Mouse (Mus musculus) kidney, postnatal 36 days (tissue): ENCODE measurements at regions not wholly inside any gene's neighbourhood (a gene's known extent, or its start where the extent isn't known, plus 50 kb on each side); places are given as distances from the start of the nearest gene placed in this dataset.

Source experiments
- DNase-seq, 2 experiments: peaks; one replicate each; pipeline ENCODE4 v3.0.0; 2021 to 2022; ENCODE audit warnings: mixed read lengths in 2 of 2

- DNase-seq = no peak
Observed at GRCm38 (mm10) chr10:97778531-97778930, 52.0 kb upstream of the C030005K15Rik start.

GRCm38 (mm10) chr10:97779335-97779734 lies 52.8 kb upstream of the C030005K15Rik start:
- DNase-seq = no peak

- DNase-seq = no peak
Observed at GRCm38 (mm10) chr10:97793804-97794203, 67.2 kb upstream of the C030005K15Rik start.

GRCm38 (mm10) chr10:97801448-97802265 lies 75.1 kb upstream of the C030005K15Rik start:
- DNase-seq = no peak

- no peak for DNase-seq
Observed at GRCm38 (mm10) chr10:97807947-97808346, 81.4 kb upstream of the C030005K15Rik start.

- peak in 1 of 2 experiments; percentile 1 for DNase-seq
Observed at GRCm38 (mm10) chr10:97842574-97842973, 116.0 kb upstream of the C030005K15Rik start.

- no peak for DNase-seq
Observed at GRCm38 (mm10) chr10:97851487-97851886, 124.9 kb upstream of the C030005K15Rik start.

- no peak for DNase-seq
Observed at GRCm38 (mm10) chr10:97877088-97877487, 150.5 kb upstream of the C030005K15Rik start.

GRCm38 (mm10) chr10:97886049-97886448 lies 159.5 kb upstream of the C030005K15Rik start:
- no peak for DNase-seq

GRCm38 (mm10) chr10:97905793-97906192 lies 179.2 kb upstream of the C030005K15Rik start:
- DNase-seq = no peak

- peak; percentile 1 to 23 for DNase-seq
Observed at GRCm38 (mm10) chr10:97925568-97925967, 199.0 kb upstream of the C030005K15Rik start.

GRCm38 (mm10) chr10:97940345-97940744 lies 213.8 kb upstream of the C030005K15Rik start:
- no peak for DNase-seq

GRCm38 (mm10) chr10:97965881-97966280 lies 239.3 kb upstream of the C030005K15Rik start:
- no peak for DNase-seq

GRCm38 (mm10) chr10:97966931-97967330 lies 240.4 kb upstream of the C030005K15Rik start:
- no peak for DNase-seq

GRCm38 (mm10) chr10:98007037-98007436 lies 280.5 kb upstream of the C030005K15Rik start:
- no peak for DNase-seq

- no peak for DNase-seq
Observed at GRCm38 (mm10) chr10:98008355-98008754, 281.8 kb upstream of the C030005K15Rik start.

- no peak for DNase-seq
Observed at GRCm38 (mm10) chr10:98012916-98013315, 286.4 kb upstream of the C030005K15Rik start.

GRCm38 (mm10) chr10:98014985-98015902 lies 288.7 kb upstream of the C030005K15Rik start:
- peak in 1 of 2 experiments; percentile 20 for DNase-seq

GRCm38 (mm10) chr10:98016596-98017304 lies 290.2 kb upstream of the C030005K15Rik start:
- DNase-seq = no peak

- no peak for DNase-seq
Observed at GRCm38 (mm10) chr10:98029124-98029523, 302.6 kb upstream of the C030005K15Rik start.

- no peak for DNase-seq
Observed at GRCm38 (mm10) chr10:98029621-98030020, 303.1 kb upstream of the C030005K15Rik start.

GRCm38 (mm10) chr10:98032661-98033060 lies 306.1 kb upstream of the C030005K15Rik start:
- DNase-seq = no peak

- no peak for DNase-seq
Observed at GRCm38 (mm10) chr10:98041766-98042165, 315.2 kb upstream of the C030005K15Rik start.
